Mouse (Mus musculus) liver, embryonic 11.5 days (tissue): ENCODE measurements around the gene Hprt. TPM values are rescaled to one million over a fixed set of nuclear protein-coding genes. Genes with fewer than 3 reads are reported as not detected.

Experiments used
- ATAC-seq: fragments of 200-750 bp; cut with Nextera tagmentation; replicated peaks from 2 replicates; pipeline ENCODE4 v1.8.0; 2017; ENCODE audit warnings: moderate number of reproducible peaks, mild to moderate bottlenecking, moderate TSS enrichment, moderate library complexity; ENCODE audit not compliant: low FRiP score
- DNase-seq: peaks from one replicate; pipeline ENCODE4 v3.0.0-alpha.2; 2017; ENCODE audit warnings: low spot score
- H3K27ac ChIP-seq: fragments of 300-500 bp; sonication (generic); 2 replicates; pipeline ENCODE4 v1.5.1; 2014; ENCODE audit warnings: mild to moderate bottlenecking, low read depth, low read length, control low read depth
- H3K27me3 ChIP-seq: fragments of 300-500 bp; sonication (generic); replicated peaks from 2 replicates; pipeline ENCODE4 v1.6.1; 2014; ENCODE audit warnings: low read length, mixed read lengths; ENCODE audit not compliant: control insufficient read depth, insufficient read depth
- H3K36me3 ChIP-seq: fragments of 300-500 bp; sonication (generic); 2 replicates; pipeline ENCODE4 v1.6.1; 2014; ENCODE audit warnings: mild to moderate bottlenecking, low read length, moderate library complexity, mixed read lengths; ENCODE audit not compliant: control insufficient read depth, insufficient read depth
- H3K4me1 ChIP-seq: fragments of 300-500 bp; sonication (generic); replicated peaks from 2 replicates; pipeline ENCODE4 v1.6.1; 2014; ENCODE audit warnings: low read length, mixed read lengths; ENCODE audit not compliant: control insufficient read depth, insufficient read depth
- H3K4me2 ChIP-seq: fragments of 300-500 bp; sonication (generic); 2 replicates; pipeline ENCODE4 v1.6.1; 2014; ENCODE audit warnings: mild to moderate bottlenecking, control low read depth, moderate library complexity
- H3K4me3 ChIP-seq: fragments of 300-500 bp; sonication (generic); 2 replicates; pipeline ENCODE4 v1.5.1; 2014; ENCODE audit warnings: low read depth, low read length, control low read depth
- H3K9ac ChIP-seq: fragments of 300-500 bp; sonication (generic); 2 replicates; pipeline ENCODE4 v1.6.1; 2014; ENCODE audit warnings: low read depth, low read length, control low read depth
- H3K9me3 ChIP-seq: fragments of 300-500 bp; sonication (generic); 2 replicates; pipeline ENCODE4 v1.6.1; 2016; ENCODE audit warnings: low read length, inconsistent platforms, mixed read lengths; ENCODE audit not compliant: control insufficient read depth
- WGBS: fragments of 180-500 bp; shearing (Covaris S2); extraction: QIAGEN DNeasy Blood & Tissue Kit; methylation state at CpG from one replicate; pipeline ENCODE4 v1.1.7; 2014; 5-methylcytosine and 5-hydroxymethylcytosine counted together
- microRNA counts: library from miRNA; unstranded; fragments of <30 nt; microRNA quantifications from one replicate; lab custom pipeline; 2015
- microRNA-seq: library from miRNA; unstranded; fragments of <30 nt; microRNA quantifications from one replicate; pipeline ENCODE4, GENCODE M21; 2017; ENCODE audit warnings: borderline number of aligned reads
- polyA plus RNA-seq: library from polyadenylated mRNA; unstranded; fragments of >200 nt; fragmentation: Nextera tagmentation; extraction: Ambion mirVana; gene quantifications from 2 replicates; pipeline ENCODE4 v1.2.1, GENCODE M21; 2014

Hprt gene
- polyA plus RNA-seq, 1 experiment from 2014 or later, result 300 TPM

DNA sequence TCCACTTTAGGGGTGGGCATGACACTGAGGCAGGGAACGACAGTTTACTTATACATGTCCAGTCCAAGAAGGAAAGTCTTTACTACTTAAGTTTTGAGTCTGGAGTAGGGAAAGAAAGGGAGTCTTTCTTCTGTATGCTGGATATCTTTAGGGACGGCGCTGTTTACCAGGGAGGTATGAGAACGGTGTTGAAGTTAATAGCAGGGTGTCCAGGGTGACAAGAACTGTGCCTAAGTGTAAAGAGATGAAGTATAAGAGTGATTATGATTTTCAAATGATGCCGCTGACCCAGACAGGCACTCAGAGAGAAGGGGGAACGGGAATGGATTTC, 69.8 kb downstream of the Hprt start:
- Histone ChIP-seq H3K27me3 (peaks cover 9% of the 10 kb centered on the region), H3K4me3 (peak overlapping the region; percentile 68; the same call in 1 of the 2 replicates), H3K9me3 (no peaks in the 10 kb centered on the region), H3K4me2 (peak overlapping the region; percentile 70), H3K4me1 (no peaks in the 10 kb centered on the region; the same call in 1 of the 2 replicates), H3K9ac (no peak overlapping the region; the same call in 1 of the 2 replicates), H3K36me3 (no peaks in the 10 kb centered on the region), H3K27ac (peak overlapping the region; percentile 89; the same call in 1 of the 2 replicates)
- WGBS, result 31% methylated on average over 6 of the region's 6 CpGs
- no peak for ATAC-seq
- DNase-seq, result peak; percentile 32

DNA sequence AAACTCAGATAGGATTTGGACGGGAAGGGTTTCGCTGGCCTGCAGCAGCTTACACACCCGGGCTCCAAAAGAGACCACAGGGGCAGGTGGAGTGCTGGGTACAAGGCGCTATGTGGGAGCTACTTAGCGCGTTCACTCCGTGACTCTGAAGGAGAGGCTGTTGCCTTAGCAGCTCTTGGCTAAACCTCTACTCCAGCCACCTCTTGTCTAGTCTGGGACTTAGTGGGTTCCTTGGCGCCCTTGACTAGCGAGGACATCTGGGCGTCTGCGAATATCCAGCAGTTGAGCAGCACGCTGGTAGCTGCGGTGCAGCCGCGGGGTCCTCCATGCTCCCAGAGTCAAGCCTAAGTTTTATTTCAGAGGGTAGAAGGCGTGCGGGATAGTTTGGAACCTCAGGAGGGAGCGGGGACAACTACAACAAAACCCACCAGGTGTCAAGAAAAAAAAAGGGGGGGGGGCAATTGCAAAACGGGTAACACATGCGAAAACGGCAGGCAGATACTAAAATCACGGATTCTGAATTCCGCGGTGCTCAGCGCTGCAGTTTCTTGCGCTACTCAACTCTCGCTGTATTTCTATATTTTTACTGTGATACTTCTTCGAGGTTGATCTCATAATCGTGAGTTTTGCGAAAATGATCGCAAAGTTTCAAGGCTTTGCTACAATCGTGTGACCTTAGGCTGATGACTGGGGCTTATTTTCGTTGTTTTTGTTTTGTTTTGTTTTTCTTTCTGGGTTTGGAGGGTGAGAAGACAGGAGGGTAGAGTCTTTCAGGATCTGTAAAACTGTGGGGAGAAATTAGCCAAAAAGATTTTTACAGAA, 70.7 kb downstream of the Hprt start:
- H3K27ac ChIP-seq, result no peak overlapping the region
- no peaks in the 10 kb centered on the region; the same call in 1 of the 2 replicates for H3K4me1 ChIP-seq
- H3K9me3 ChIP-seq, result no peaks in the 10 kb centered on the region
- WGBS, result 12% methylated on average over 33 of the region's 33 CpGs
- peak overlapping the region; percentile 32 for H3K4me3 ChIP-seq
- H3K4me2 ChIP-seq, result peak overlapping the region; percentile 70
- H3K27me3 ChIP-seq, result peaks cover 9% of the 10 kb centered on the region
- H3K36me3 ChIP-seq, result no peaks in the 10 kb centered on the region
- ATAC-seq, result no peak
- DNase-seq, result peak; percentile 39
- peak overlapping the region; percentile 10; the same call in 1 of the 2 replicates for H3K9ac ChIP-seq

DNA sequence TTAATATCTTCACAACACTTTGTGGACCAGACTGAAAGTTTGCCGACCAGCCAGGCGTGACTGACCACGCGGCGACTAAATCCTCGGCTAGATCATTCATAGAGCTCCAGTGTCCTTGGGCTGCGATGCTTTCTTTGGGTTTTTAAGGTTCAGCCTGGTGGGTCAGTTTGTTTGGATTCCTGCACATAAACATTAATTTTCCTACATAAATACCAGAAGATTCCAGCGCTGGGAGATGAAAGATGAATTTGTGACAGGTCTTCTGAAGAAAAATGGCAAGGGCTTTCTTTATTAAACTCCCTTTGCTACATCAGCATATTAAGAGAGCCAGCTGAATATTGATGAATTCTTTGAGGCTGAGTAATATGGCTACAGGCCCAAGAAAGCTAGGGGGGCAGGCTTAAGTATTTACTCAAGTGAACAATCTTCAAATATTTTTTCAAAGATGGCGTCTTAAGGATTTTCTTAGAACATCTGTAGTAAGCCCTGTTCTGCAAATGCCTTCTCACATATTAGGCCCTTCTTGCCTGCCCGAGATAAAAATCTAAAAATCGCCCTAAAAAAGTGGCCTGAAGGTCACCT, 71.6 kb downstream of the Hprt start:
- H3K27me3 ChIP-seq, result peaks cover 9% of the 10 kb centered on the region
- WGBS, result 29% methylated on average over 11 of the region's 11 CpGs
- no peak overlapping the region for H3K4me3 ChIP-seq
- no peak for ATAC-seq
- H3K9me3 ChIP-seq, result no peaks in the 10 kb centered on the region
- H3K4me1 ChIP-seq, result no peaks in the 10 kb centered on the region
- H3K9ac ChIP-seq, result no peak overlapping the region
- H3K36me3 ChIP-seq, result no peaks in the 10 kb centered on the region
- H3K27ac ChIP-seq, result no peak overlapping the region
- DNase-seq, result no peak
- H3K4me2 ChIP-seq, result peak overlapping the region; percentile 70; the same call in 1 of the 2 replicates

DNA sequence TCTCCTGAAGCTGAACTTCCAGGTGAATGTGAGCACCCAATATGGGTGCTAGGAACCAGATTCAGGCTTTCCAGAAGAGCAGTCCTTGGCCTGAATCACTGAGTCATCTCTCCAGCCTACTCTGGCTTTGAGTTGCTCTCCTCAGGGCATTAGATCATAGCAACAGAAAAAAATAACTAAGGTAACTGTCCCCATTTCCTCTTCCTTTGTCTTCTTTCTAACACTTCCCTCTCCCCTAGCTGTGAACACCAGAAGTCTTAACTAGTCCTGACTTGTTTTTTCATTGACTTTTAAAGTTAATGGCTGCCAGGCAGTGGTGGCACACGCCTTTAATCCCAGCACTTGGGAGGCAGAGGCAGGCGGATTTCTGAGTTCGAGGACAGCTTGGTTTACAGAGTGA, 76.5 kb downstream of the Hprt start:
- Histone ChIP-seq H3K4me1 (no peaks in the 10 kb centered on the region), H3K4me3 (no peak overlapping the region), H3K36me3 (no peaks in the 10 kb centered on the region), H3K4me2 (no peak overlapping the region), H3K27ac (no peak overlapping the region), H3K27me3 (peaks cover 4% of the 10 kb centered on the region; the same call in 1 of the 2 replicates), H3K9ac (no peak overlapping the region), H3K9me3 (no peaks in the 10 kb centered on the region)
- ATAC-seq (no peak), DNase-seq (no peak)
- WGBS, result 83% methylated on average over 3 of the region's 3 CpGs

MicroRNAs encoded within 50 kb of the gene (microRNA counts, 519-probe panel; counts per million panel counts)
- microRNA mmu-miR-322 (lab: Ali Mortazavi, UCI) (6,323 counts per million, percentile 74 among the panel's probes with 10 or more counts), microRNA mmu-miR-351 (lab: Ali Mortazavi, UCI) (4,145 counts per million, percentile 24 among the panel's probes with 10 or more counts), microRNA mmu-miR-450a-3p (lab: Ali Mortazavi, UCI) (not detected), microRNA mmu-miR-450a-5p (lab: Ali Mortazavi, UCI) (6,653 counts per million, percentile 81 among the panel's probes with 10 or more counts), microRNA mmu-miR-450b-3p (lab: Ali Mortazavi, UCI) (2,708 counts per million, percentile 8 among the panel's probes with 10 or more counts), microRNA mmu-miR-450b-5p (lab: Ali Mortazavi, UCI) (not detected), microRNA mmu-miR-503 (lab: Ali Mortazavi, UCI) (4,380 counts per million, percentile 28 among the panel's probes with 10 or more counts), microRNA mmu-miR-542-3p (lab: Ali Mortazavi, UCI) (not detected), microRNA mmu-miR-542-5p (lab: Ali Mortazavi, UCI) (907 counts per million, percentile 1 among the panel's probes with 10 or more counts)

Small RNAs within 50 kb of the gene (microRNA-seq; reads per million reads assigned to microRNA genes)
- 26,758 reads per million, percentile 98 among the genes with 10 or more reads in this experiment for gene Mir322
- 6,169 reads per million, percentile 90 among the genes with 10 or more reads in this experiment for gene Mir351
- gene Mir450-1, result 44.4 reads per million, percentile 40 among the genes with 10 or more reads in this experiment
- gene Mir450-2, result 18.7 reads per million, percentile 30 among the genes with 10 or more reads in this experiment
- 387 reads per million, percentile 63 among the genes with 10 or more reads in this experiment for gene Mir450b
- gene Mir503, result 2,267 reads per million, percentile 82 among the genes with 10 or more reads in this experiment
- gene Mir542, result 1,297 reads per million, percentile 76 among the genes with 10 or more reads in this experiment

Other genes with a start within 250 kb of the Hprt start
- gene Ccdc160, start 196.9 kb upstream of the Hprt start, polyA plus RNA-seq, result 0.69 and 0.92 TPM in 2 replicates
- gene Phf6, start 75.9 kb upstream of the Hprt start, polyA plus RNA-seq, result 29.7 and 35.0 TPM in 2 replicates